Mouse (Mus musculus) liver, embryonic 13.5 days (tissue): Measurements from ENCODE around the gene Lsp1. TPM values are rescaled to one million over a fixed set of nuclear protein-coding genes. Genes with fewer than 3 reads are reported as not detected.

Experiments used
- ATAC-seq: fragments of 200-750 bp; cut with Nextera tagmentation; 2 replicates; pipeline ENCODE4 v1.8.0; 2017; ENCODE audit warnings: low read depth, mild to moderate bottlenecking, moderate number of reproducible peaks, moderate library complexity
- DNase-seq: peaks from one replicate; pipeline ENCODE4 v3.0.0; 2022
- H3K27ac ChIP-seq: fragments of 300-500 bp; sonication (generic); 2 replicates; pipeline ENCODE4 v1.5.1; 2015; ENCODE audit warnings: moderate library complexity, mild to moderate bottlenecking, inconsistent platforms
- H3K27me3 ChIP-seq: fragments of 300-500 bp; sonication (generic); 2 replicates; pipeline ENCODE4 v1.6.1; 2015; ENCODE audit warnings: mild to moderate bottlenecking, inconsistent platforms
- H3K36me3 ChIP-seq: fragments of 300-500 bp; sonication (generic); 2 replicates; pipeline ENCODE4 v1.6.1; 2015; ENCODE audit warnings: mild to moderate bottlenecking, inconsistent platforms
- H3K4me1 ChIP-seq: fragments of 300-500 bp; sonication (generic); replicated peaks from 2 replicates; pipeline ENCODE4 v1.6.1; 2015; ENCODE audit warnings: inconsistent platforms
- H3K4me2 ChIP-seq: fragments of 300-500 bp; sonication (generic); 2 replicates; pipeline ENCODE4 v1.6.1; 2015; ENCODE audit warnings: inconsistent platforms, mild to moderate bottlenecking, moderate library complexity
- H3K4me3 ChIP-seq: fragments of 300-500 bp; sonication (generic); replicated peaks from 2 replicates; pipeline ENCODE4 v1.5.1; 2015; ENCODE audit warnings: mild to moderate bottlenecking, inconsistent platforms
- H3K9ac ChIP-seq: fragments of 300-500 bp; sonication (generic); 2 replicates; pipeline ENCODE4 v1.6.1; 2015; ENCODE audit warnings: mild to moderate bottlenecking, inconsistent platforms
- H3K9me3 ChIP-seq: fragments of 300-500 bp; sonication (generic); replicated peaks from 2 replicates; pipeline ENCODE4 v1.6.1; 2016; ENCODE audit warnings: inconsistent platforms
- WGBS: fragments of 180-500 bp; shearing (Covaris S2); methylation state at CpG from one replicate; pipeline ENCODE4 v1.1.7; 2015; ENCODE audit not compliant: insufficient replicate concordance; 5-methylcytosine and 5-hydroxymethylcytosine counted together
- polyA plus RNA-seq: library from polyadenylated mRNA; unstranded; fragments of >200 nt; fragmentation: Nextera tagmentation; extraction: Ambion mirVana; gene quantifications from 2 replicates; pipeline ENCODE4 v1.2.1, GENCODE M21; 2015

The Lsp1 gene
- polyA plus RNA-seq, 1 experiment from 2014 or later: 15.5 TPM

GRCm38 (mm10) chr7:142445324-142445723 lies 15.3 kb upstream of the Lsp1 start:
- H3K9ac ChIP-seq: no peak overlapping the region
- no peak for ATAC-seq
- 69% methylated on average over 6 of the region's 6 CpGs for WGBS

GRCm38 (mm10) chr7:142446264-142446663 lies 14.3 kb upstream of the Lsp1 start:
- no peaks in the 10 kb centered on the region for H3K9me3 ChIP-seq
- H3K9ac ChIP-seq: no peak overlapping the region
- H3K4me3 ChIP-seq: no peak overlapping the region
- ATAC-seq (no peak), DNase-seq (no peak)
- H3K27me3 ChIP-seq: no peaks in the 10 kb centered on the region
- H3K27ac ChIP-seq: no peak overlapping the region
- H3K4me1 ChIP-seq: no peaks in the 10 kb centered on the region
- 56% methylated on average over 4 of the region's 4 CpGs for WGBS
- H3K36me3 ChIP-seq: no peaks in the 10 kb centered on the region
- H3K4me2 ChIP-seq: no peak overlapping the region

More at GRCm38 (mm10) chr7:142445324-142445723, 15.3 kb upstream of the Lsp1 start:
- peaks cover 4% of the 10 kb centered on the region; the same call in 1 of the 2 replicates for H3K4me1 ChIP-seq
- no peaks in the 10 kb centered on the region for H3K9me3 ChIP-seq
- no peaks in the 10 kb centered on the region for H3K27me3 ChIP-seq
- no peak overlapping the region for H3K27ac ChIP-seq
- no peak for DNase-seq
- no peak overlapping the region for H3K4me2 ChIP-seq
- no peaks in the 10 kb centered on the region for H3K36me3 ChIP-seq
- H3K4me3 ChIP-seq: no peak overlapping the region

- no peak for DNase-seq
- no peak overlapping the region for H3K9ac ChIP-seq
- no peaks in the 10 kb centered on the region for H3K27me3 ChIP-seq
- no peaks in the 10 kb centered on the region for H3K4me1 ChIP-seq
- H3K4me2 ChIP-seq: no peak overlapping the region
- 50% methylated on average over 6 of the region's 6 CpGs for WGBS
- no peaks in the 10 kb centered on the region for H3K9me3 ChIP-seq
- no peak overlapping the region for H3K27ac ChIP-seq
- no peaks in the 10 kb centered on the region for H3K36me3 ChIP-seq
- ATAC-seq: no peak
- no peak overlapping the region for H3K4me3 ChIP-seq
Measured at GRCm38 (mm10) chr7:142449038-142449617, 11.5 kb upstream of the Lsp1 start.

- Histone ChIP-seq H3K4me3 (no peak overlapping the region), H3K9me3 (no peaks in the 10 kb centered on the region), H3K27me3 (0 out of 2 replicates have a peak, but pooled peaks cover 6% of the 10 kb centered on the region), H3K4me2 (no peak overlapping the region), H3K36me3 (no peaks in the 10 kb centered on the region), H3K9ac (no peak overlapping the region), H3K27ac (peak overlapping the region; percentile 48), H3K4me1 (peaks cover 12% of the 10 kb centered on the region)
- ATAC-seq: no peak
- no peak for DNase-seq
- WGBS: 74% methylated on average over 1 of the region's 1 CpGs
Measured at GRCm38 (mm10) chr7:142454706-142455105, 5.9 kb upstream of the Lsp1 start.

- H3K36me3 ChIP-seq: no peaks in the 10 kb centered on the region
- ATAC-seq (no peak), DNase-seq (no peak)
- peak overlapping the region; percentile 48 for H3K27ac ChIP-seq
- H3K9ac ChIP-seq: no peak overlapping the region
- peaks cover 12% of the 10 kb centered on the region for H3K4me1 ChIP-seq
- H3K27me3 ChIP-seq: 0 out of 2 replicates have a peak, but pooled peaks cover 6% of the 10 kb centered on the region
- no peaks in the 10 kb centered on the region for H3K9me3 ChIP-seq
- H3K4me3 ChIP-seq: no peak overlapping the region
- H3K4me2 ChIP-seq: no peak overlapping the region
- WGBS: 57% methylated on average over 2 of the region's 2 CpGs
Measured at GRCm38 (mm10) chr7:142455251-142455650, 5.4 kb upstream of the Lsp1 start.

GRCm38 (mm10) chr7:142456806-142457205 lies 3.8 kb upstream of the Lsp1 start:
- 70% methylated on average over 3 of the region's 3 CpGs for WGBS
- no peak for DNase-seq
- peaks cover 12% of the 10 kb centered on the region for H3K4me1 ChIP-seq

GRCm38 (mm10) chr7:142457227-142457811 lies 3.3 kb upstream of the Lsp1 start:
- Histone ChIP-seq H3K4me2 (no peak overlapping the region), H3K4me1 (peaks cover 12% of the 10 kb centered on the region), H3K36me3 (no peaks in the 10 kb centered on the region), H3K9me3 (no peaks in the 10 kb centered on the region), H3K27ac (peak overlapping the region; percentile 62), H3K9ac (no peak overlapping the region), H3K4me3 (no peak overlapping the region), H3K27me3 (0 out of 2 replicates have a peak, but pooled peaks cover 6% of the 10 kb centered on the region)
- 14% methylated on average over 3 of the region's 3 CpGs for WGBS
- DNase-seq (no peak), ATAC-seq (no peak)

More at GRCm38 (mm10) chr7:142456806-142457205, 3.8 kb upstream of the Lsp1 start:
- Histone ChIP-seq H3K27ac (no peak overlapping the region), H3K27me3 (0 out of 2 replicates have a peak, but pooled peaks cover 6% of the 10 kb centered on the region), H3K4me2 (no peak overlapping the region), H3K36me3 (no peaks in the 10 kb centered on the region), H3K4me3 (no peak overlapping the region), H3K9ac (no peak overlapping the region), H3K9me3 (no peaks in the 10 kb centered on the region)
- no peak for ATAC-seq

GRCm38 (mm10) chr7:142458026-142458425 lies 2.6 kb upstream of the Lsp1 start:
- no peaks in the 10 kb centered on the region for H3K9me3 ChIP-seq
- no peak overlapping the region for H3K4me2 ChIP-seq
- no peak overlapping the region for H3K4me3 ChIP-seq
- 22% methylated on average over 2 of the region's 2 CpGs for WGBS
- H3K27me3 ChIP-seq: 0 out of 2 replicates have a peak, but pooled peaks cover 6% of the 10 kb centered on the region
- H3K9ac ChIP-seq: no peak overlapping the region
- DNase-seq (no peak), ATAC-seq (no peak)
- no peaks in the 10 kb centered on the region for H3K36me3 ChIP-seq
- peak overlapping the region; percentile 29; the same call in 1 of the 2 replicates for H3K27ac ChIP-seq
- peaks cover 12% of the 10 kb centered on the region for H3K4me1 ChIP-seq

- Histone ChIP-seq H3K4me2 (no peak overlapping the region), H3K27me3 (0 out of 2 replicates have a peak, but pooled peaks cover 6% of the 10 kb centered on the region), H3K27ac (no peak overlapping the region), H3K4me3 (no peak overlapping the region), H3K9ac (no peak overlapping the region), H3K36me3 (no peaks in the 10 kb centered on the region), H3K4me1 (peaks cover 12% of the 10 kb centered on the region), H3K9me3 (no peaks in the 10 kb centered on the region)
- ATAC-seq: no peak
- WGBS: 66% methylated on average over 5 of the region's 5 CpGs
- no peak for DNase-seq
Measured at GRCm38 (mm10) chr7:142458676-142459298, 1.8 kb upstream of the Lsp1 start.

- no peak overlapping the region for H3K4me2 ChIP-seq
- H3K4me3 ChIP-seq: no peak overlapping the region
- no peaks in the 10 kb centered on the region for H3K36me3 ChIP-seq
- 0 out of 2 replicates have a peak, but pooled peaks cover 6% of the 10 kb centered on the region for H3K27me3 ChIP-seq
- no peak overlapping the region for H3K27ac ChIP-seq
- DNase-seq: no peak
- peaks cover 12% of the 10 kb centered on the region for H3K4me1 ChIP-seq
- ATAC-seq: no peak
- no peaks in the 10 kb centered on the region for H3K9me3 ChIP-seq
- H3K9ac ChIP-seq: no peak overlapping the region
- WGBS: 33% methylated on average over 2 of the region's 2 CpGs
Measured at GRCm38 (mm10) chr7:142459299-142459691, 1.3 kb upstream of the Lsp1 start.

- Histone ChIP-seq H3K9ac (no peak overlapping the region), H3K36me3 (no peaks in the 10 kb centered on the region), H3K9me3 (no peaks in the 10 kb centered on the region), H3K27me3 (no peaks in the 10 kb centered on the region), H3K4me3 (peak overlapping the region; percentile 9), H3K4me2 (0 out of 2 replicates have a peak overlapping the region, but pooled peaks have one; percentile 8), H3K4me1 (peaks cover 5% of the 10 kb centered on the region), H3K27ac (no peak overlapping the region)
- DNase-seq (no peak), ATAC-seq (no peak)
- WGBS: 66% methylated on average over 2 of the region's 2 CpGs
Measured at GRCm38 (mm10) chr7:142461446-142461845, 837 bp downstream of the Lsp1 start.
